Mouse (Mus musculus) myocyte (in vitro differentiated cells): ENCODE results near the gene Prpf6. TPM values are rescaled to one million over a fixed set of nuclear protein-coding genes. Genes with fewer than 3 reads are reported as not detected.
A peak's percentile ranks its signal among the peaks of the same experiment; 100 is the strongest.

Experiments used
- H3K27me3 ChIP-seq: one replicate; pipeline ENCODE4 v1.6.1; 2011; ENCODE audit not compliant: control insufficient read depth, insufficient read depth, insufficient read length
- H3K36me3 ChIP-seq: one replicate; pipeline ENCODE4 v1.6.1; 2011; ENCODE audit not compliant: control insufficient read depth, insufficient read depth
- H3K4me2 ChIP-seq: one replicate; pipeline ENCODE4 v1.6.1; 2011; ENCODE audit warnings: low read depth, control low read depth
- H3K4me3 ChIP-seq: one replicate; pipeline ENCODE4 v1.5.1; 2011; ENCODE audit warnings: mild to moderate bottlenecking, control low read depth, moderate library complexity
- H3K79me2 ChIP-seq: one replicate; pipeline ENCODE4 v1.6.1; 2011; ENCODE audit not compliant: control insufficient read depth, insufficient read depth
- H3ac ChIP-seq: one replicate; pipeline ENCODE4 v1.6.1; 2011; ENCODE audit not compliant: control insufficient read depth, insufficient read length
- CEBPB ChIP-seq: IDR thresholded peaks from 2 replicates; pipeline ENCODE4 v1.6.1; 2011; ENCODE audit warnings: mild to moderate bottlenecking, moderate library complexity; ENCODE audit not compliant: poor library complexity, insufficient read depth, severe bottlenecking
- E2F4 ChIP-seq: IDR thresholded peaks from one replicate; pipeline ENCODE4 v1.6.1; 2011; ENCODE audit warnings: mild to moderate bottlenecking, control low read depth, moderate library complexity; ENCODE audit not compliant: insufficient read depth
- MAX ChIP-seq: IDR thresholded peaks from one replicate; pipeline ENCODE4 v1.6.1; 2011; ENCODE audit warnings: low read depth, mild to moderate bottlenecking, control low read depth
- MYOD1 ChIP-seq, 3 experiments: IDR thresholded peaks; one replicate each; pipeline ENCODE4 v1.6.1; 2011; ENCODE audit warnings: control low read depth in 2 of 3, low read depth in 2 of 3, mild to moderate bottlenecking in 2 of 3, moderate library complexity in 1 of 3; ENCODE audit not compliant: insufficient read length in 2 of 3, control insufficient read depth in 1 of 3
- MYOG ChIP-seq, 3 experiments: IDR thresholded peaks; one replicate each; pipeline ENCODE4 v1.6.1; 2011; ENCODE audit warnings: control low read depth in 2 of 3, low read depth in 2 of 3, mild to moderate bottlenecking in 2 of 3; ENCODE audit not compliant: insufficient read length in 2 of 3, control insufficient read depth in 1 of 3, insufficient read depth in 1 of 3
- POLR2A ChIP-seq: IDR thresholded peaks from one replicate; pipeline ENCODE4 v1.6.1; 2011; ENCODE audit warnings: low read depth, mild to moderate bottlenecking, control low read depth, moderate library complexity; ENCODE audit not compliant: insufficient read length
- POLR2AphosphoS2 ChIP-seq: IDR thresholded peaks from one replicate; pipeline ENCODE4 v1.6.1; 2011; ENCODE audit warnings: low read depth, control low read depth; ENCODE audit not compliant: insufficient read length
- REST ChIP-seq: IDR thresholded peaks from one replicate; pipeline ENCODE4 v1.6.1; 2011; ENCODE audit warnings: mild to moderate bottlenecking, control low read depth, moderate library complexity; ENCODE audit not compliant: insufficient read depth, insufficient read length
- SRF ChIP-seq: IDR thresholded peaks from one replicate; pipeline ENCODE4 v1.6.1; 2011; ENCODE audit warnings: low read depth; ENCODE audit not compliant: control insufficient read depth, insufficient read length
- TCF12 ChIP-seq: IDR thresholded peaks from one replicate; pipeline ENCODE4 v1.6.1; 2011; ENCODE audit warnings: mild to moderate bottlenecking, control low read depth; ENCODE audit not compliant: poor library complexity, insufficient read depth, severe bottlenecking
- TCF3 ChIP-seq: IDR thresholded peaks from one replicate; pipeline ENCODE4 v1.6.1; 2011; ENCODE audit warnings: low read depth, control low read depth; ENCODE audit not compliant: insufficient read length
- USF1 ChIP-seq: IDR thresholded peaks from one replicate; pipeline ENCODE4 v1.6.1; 2011; ENCODE audit warnings: low read depth, mild to moderate bottlenecking, control low read depth, moderate library complexity
- polyA plus RNA-seq: library from polyadenylated mRNA; unstranded; fragments of >200 nt; fragmentation: generic; extraction: Trizol; gene quantifications from one replicate; pipeline ENCODE4 v1.2.1, GENCODE M21; 2012; ENCODE audit warnings: missing spikeins

The Prpf6 gene
- polyA plus RNA-seq, 1 experiment: 46.0 TPM

DNA sequence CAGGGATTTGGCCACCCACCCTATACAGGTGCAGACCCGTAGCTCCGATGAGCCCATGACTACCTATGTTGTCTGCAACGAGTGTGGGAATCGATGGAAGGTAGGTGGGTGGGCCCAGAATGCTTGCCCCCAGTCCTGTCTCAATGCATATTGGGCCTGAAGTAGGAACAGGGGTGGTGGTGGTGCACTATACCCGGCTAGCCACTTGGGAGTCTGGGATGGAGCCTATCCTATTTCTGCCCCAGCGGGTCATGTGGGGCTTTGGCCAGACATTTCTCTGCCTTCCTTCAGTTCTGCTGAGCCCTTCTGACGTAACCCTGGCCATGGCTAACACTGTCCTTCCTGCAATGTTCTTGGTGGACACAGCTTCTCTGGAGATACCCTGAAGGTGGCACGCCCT lies 95.9 kb downstream of the Prpf6 start:
- Histone ChIP-seq H3ac (no peak overlapping the region), H3K79me2 (no peaks in the 10 kb centered on the region), H3K36me3 (no peaks in the 10 kb centered on the region), H3K4me2 (no peak overlapping the region), H3K4me3 (no peak overlapping the region), H3K27me3 (no peaks in the 10 kb centered on the region)
- TF ChIP-seq E2F4: no peak
- TF ChIP-seq SRF: no peak
- no peak for TF ChIP-seq MYOG (IDR thresholded peaks at IDR 0.05; ENCODE audit: control insufficient read depth in 1 of 3, insufficient read depth in 1 of 3, insufficient read length in 2 of 3, low read depth in 2 of 3)
- no peak for TF ChIP-seq USF1
- no peak for TF ChIP-seq POLR2A
- TF ChIP-seq POLR2AphosphoS2: no peak
- TF ChIP-seq TCF3: no peak
- no peak for TF ChIP-seq MAX
- no peak for TF ChIP-seq MYOD1 (IDR thresholded peaks at IDR 0.05; ENCODE audit: control insufficient read depth in 1 of 3, insufficient read length in 2 of 3, low read depth in 2 of 3)
- no peak for TF ChIP-seq CEBPB
- TF ChIP-seq TCF12: no peak
- no peak for TF ChIP-seq REST

DNA sequence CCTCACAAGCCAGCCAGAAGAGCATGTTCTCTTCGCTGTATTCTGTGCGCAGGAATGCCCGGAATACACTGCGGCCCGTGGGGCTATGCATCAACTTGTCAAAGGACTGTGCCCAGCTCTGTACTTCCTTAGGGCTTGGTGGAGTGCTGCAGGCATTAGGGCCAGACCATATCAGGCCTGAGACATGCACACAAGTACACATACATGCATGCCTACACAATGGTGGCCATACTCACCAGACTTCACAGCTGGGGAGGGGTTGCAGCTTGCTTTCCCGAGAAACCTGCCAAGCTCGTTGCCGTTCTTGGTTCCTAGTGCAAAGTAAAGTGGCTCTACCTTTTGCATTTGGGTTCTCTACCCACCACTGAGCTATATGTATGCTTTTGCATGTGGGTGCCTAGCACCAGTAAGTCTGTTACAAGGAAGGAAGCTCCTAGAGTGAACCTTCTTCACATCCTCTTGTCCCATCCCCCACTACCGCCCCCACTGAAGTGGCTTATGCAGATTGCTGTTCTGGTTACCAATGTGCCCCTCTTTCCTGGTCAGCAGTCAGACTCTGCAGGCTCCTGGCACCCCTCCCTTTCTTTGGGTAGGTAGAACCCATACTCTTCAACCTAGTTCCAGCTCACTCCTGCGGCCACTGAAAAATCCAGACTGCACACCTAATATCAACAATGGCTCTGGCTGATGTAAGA lies 97.9 kb downstream of the Prpf6 start:
- H3K4me3 ChIP-seq: no peak overlapping the region
- no peak overlapping the region for H3ac ChIP-seq
- TF ChIP-seq POLR2AphosphoS2: no peak
- TF ChIP-seq MAX: no peak
- no peak for TF ChIP-seq MYOG (IDR thresholded peaks at IDR 0.05; ENCODE audit: control insufficient read depth in 1 of 3, insufficient read depth in 1 of 3, insufficient read length in 2 of 3, low read depth in 2 of 3)
- no peak for TF ChIP-seq TCF12
- TF ChIP-seq REST: no peak
- no peak for TF ChIP-seq TCF3
- TF ChIP-seq MYOD1 (IDR thresholded peaks at IDR 0.05; ENCODE audit: control insufficient read depth in 1 of 3, insufficient read length in 2 of 3, low read depth in 2 of 3): no peak
- no peak for TF ChIP-seq POLR2A
- H3K27me3 ChIP-seq: no peaks in the 10 kb centered on the region
- H3K79me2 ChIP-seq: no peaks in the 10 kb centered on the region
- H3K36me3 ChIP-seq: no peaks in the 10 kb centered on the region
- no peak overlapping the region for H3K4me2 ChIP-seq

DNA sequence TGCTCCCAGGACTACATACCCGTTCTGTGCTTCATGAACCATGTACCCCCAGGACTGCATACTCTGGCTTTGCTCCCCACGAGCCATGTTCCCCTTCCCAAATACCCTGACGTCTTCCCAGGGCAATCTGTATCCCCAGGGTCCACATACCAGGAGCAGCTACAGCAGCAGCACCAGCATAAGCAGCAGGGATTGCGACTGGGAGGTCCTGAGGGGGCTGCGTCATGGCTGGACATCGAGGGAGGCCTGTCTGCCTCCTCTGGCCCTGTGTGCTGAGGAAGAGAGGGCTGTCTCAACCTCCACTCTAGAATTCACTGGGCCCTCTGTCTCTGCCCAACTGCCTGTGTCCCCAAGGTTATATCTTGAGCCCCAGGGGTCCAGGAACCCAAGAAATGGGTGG lies 99.4 kb downstream of the Prpf6 start:
- Histone ChIP-seq H3K4me3 (no peak overlapping the region), H3K79me2 (no peaks in the 10 kb centered on the region), H3K36me3 (no peaks in the 10 kb centered on the region)

DNA sequence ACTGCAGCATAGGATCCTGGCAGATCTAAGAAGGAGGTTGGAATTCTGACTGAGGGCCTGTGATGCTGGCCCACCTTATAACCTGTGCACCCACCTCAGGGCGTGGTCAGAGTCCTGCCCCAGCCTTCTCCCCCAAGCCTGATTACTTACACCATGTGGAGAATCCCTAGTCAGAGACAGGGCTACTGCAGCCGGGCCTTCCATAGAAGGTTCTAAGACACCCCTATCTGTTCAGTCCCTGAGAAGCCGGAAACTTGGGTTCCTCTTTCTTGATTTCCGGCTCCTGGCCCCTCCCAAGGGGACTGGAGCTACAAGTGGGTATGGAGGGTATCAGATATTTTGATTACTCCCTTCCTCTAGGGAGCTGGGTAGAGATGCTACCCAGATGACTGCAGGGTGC lies 99.9 kb downstream of the Prpf6 start:
- Histone ChIP-seq H3K4me3 (no peak overlapping the region), H3ac (no peak overlapping the region), H3K4me2 (no peak overlapping the region), H3K27me3 (no peaks in the 10 kb centered on the region), H3K36me3 (no peaks in the 10 kb centered on the region), H3K79me2 (no peaks in the 10 kb centered on the region)
- TF ChIP-seq REST (no peak), TCF3 (no peak), E2F4 (no peak), MAX (no peak)

More for the DNA sequence above, 99.4 kb downstream of the Prpf6 start:
- Histone ChIP-seq H3K4me2 (no peak overlapping the region), H3ac (no peak overlapping the region), H3K27me3 (no peaks in the 10 kb centered on the region)
- no peak for TF ChIP-seq REST
- TF ChIP-seq TCF3: no peak
- no peak for TF ChIP-seq POLR2AphosphoS2
- no peak for TF ChIP-seq TCF12
- no peak for TF ChIP-seq MYOD1 (IDR thresholded peaks at IDR 0.05; ENCODE audit: control insufficient read depth in 1 of 3, insufficient read length in 2 of 3, low read depth in 2 of 3)

DNA sequence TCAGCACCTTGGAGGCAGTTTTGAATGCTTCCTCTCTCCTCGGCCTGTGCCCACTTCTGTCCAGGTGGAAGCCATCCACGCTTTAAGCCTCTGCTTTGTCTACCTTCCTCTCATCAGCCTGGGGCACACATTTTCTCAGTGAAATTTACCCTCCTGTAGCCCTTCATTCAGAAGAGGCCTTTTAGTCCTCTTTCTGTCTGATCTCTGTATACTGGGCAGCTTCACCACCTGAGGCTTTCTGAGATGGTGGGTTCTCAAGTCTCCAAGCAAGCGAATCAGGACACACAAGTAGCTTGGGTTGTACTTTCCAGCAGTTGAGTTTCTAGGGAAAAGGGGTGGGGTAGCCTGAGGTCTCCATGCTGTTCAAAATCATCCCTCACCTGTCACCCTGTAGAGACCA lies 100.6 kb downstream of the Prpf6 start:
- H3K4me2 ChIP-seq: no peak overlapping the region
- no peaks in the 10 kb centered on the region for H3K79me2 ChIP-seq
- H3K36me3 ChIP-seq: no peaks in the 10 kb centered on the region
- no peak overlapping the region for H3ac ChIP-seq
- peaks cover 5% of the 10 kb centered on the region for H3K27me3 ChIP-seq
- H3K4me3 ChIP-seq: peak overlapping the region; percentile 70
- TF ChIP-seq MAX (no peak), REST (no peak), TCF3 (no peak), MYOD1 (IDR thresholded peaks at IDR 0.05; ENCODE audit: control insufficient read depth in 1 of 3, insufficient read length in 2 of 3, low read depth in 2 of 3) (no peak)
